Mouse (Mus musculus) regulatory T cell (primary cell): ENCODE results near the gene Lcmt1.

Experiments
- in situ Hi-C: fragments of 300-600 bp; cut with MboI, MseI; formaldehyde crosslinking; loops from one replicate; pipeline ENCODE4 v1.15.1; 2025; ENCODE audit warnings: high pct_unique_total_duplicates

Gene Lcmt1

DNA sequence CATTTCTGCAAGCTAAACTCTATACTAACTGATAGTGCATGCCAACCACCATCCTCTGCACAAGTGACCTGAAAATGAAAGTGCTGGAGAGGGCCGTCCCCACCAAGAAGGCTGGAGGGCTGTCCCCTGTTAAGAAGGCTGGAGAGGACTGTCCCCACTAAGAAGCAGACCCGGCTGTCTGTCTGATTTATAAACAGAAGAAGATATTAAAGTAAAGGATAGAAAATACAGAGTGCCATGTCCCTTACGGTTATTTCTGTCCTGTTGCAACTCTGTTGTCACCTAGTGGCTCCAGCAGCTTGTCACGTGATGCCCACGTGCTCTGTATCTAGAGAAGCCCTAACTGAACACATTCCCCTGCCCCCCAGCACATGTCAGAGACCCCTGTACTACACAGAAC lies 9.4 kb upstream of the Lcmt1 start:
- in situ Hi-C loops: no loop called here

- in situ Hi-C loops: no loop called here
These were observed 8.2 kb upstream of the Lcmt1 start for GRCm38 (mm10) chr7:123361229-123361980.

GRCm38 (mm10) chr7:123362806-123363205 lies 6.8 kb upstream of the Lcmt1 start:
- in situ Hi-C loops: no loop called here

DNA sequence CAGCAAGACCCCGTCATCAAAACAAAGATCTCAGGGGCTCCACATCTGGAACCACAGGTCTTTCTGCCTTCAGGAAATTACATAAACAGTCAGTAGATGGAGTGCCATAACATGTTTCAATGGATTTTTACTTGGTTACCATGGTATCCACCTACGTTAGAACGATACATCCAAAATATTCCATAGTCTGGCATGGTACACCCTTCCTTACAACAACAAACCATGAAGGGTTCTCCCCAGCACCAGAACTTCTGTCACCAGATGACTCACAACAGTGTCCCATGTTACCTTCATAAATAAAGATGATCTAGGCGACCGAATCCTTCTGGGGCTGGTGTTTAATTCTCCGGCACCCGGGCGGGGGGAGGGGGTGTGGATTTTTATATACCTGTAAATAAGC lies 5.6 kb upstream of the Lcmt1 start:
- in situ Hi-C loops: no loop called here

DNA sequence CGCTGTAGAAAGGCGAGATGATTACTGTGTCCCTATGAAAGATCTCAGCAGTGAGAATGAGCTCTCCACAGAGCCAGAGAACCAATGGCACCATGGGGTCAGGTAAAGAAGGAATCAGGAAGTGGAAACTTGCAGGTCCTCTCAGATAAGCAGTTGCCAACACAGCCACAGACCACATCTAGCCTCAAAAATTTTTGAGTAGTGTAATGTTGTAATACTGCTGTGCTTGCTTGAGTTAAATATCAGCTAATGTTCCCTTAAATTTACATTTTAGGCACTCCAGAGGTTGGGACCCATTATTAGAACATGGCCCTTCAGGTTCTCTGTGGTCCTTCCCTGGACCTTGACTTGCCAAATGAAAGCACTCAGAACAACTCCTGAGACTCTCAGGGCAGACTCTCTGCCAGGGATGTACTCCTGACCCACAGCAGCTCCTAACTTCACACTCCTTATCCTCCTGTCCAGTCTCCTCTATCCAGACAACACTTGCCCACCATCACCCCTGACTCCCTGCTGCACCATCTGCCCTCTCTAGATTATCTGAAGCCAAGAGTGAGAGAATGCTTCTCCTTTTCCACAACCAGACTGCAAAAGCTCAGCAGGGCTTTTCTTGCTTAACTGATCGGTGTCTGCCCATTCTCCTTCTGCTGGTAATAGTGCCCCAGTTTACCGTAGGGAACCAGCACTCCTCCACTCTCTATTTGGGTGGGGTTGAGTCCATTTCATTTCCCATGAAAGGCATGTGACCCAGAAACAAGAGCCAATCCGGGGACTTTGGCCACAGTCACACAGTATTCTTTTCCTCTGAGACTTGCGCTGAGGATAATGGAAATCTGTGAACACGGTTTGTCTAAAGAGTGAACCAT lies 3.5 kb upstream of the Lcmt1 start:
- in situ Hi-C loops: no loop called here

GRCm38 (mm10) chr7:123366806-123367205 lies 2.8 kb upstream of the Lcmt1 start:
- in situ Hi-C loops: no loop called here

- in situ Hi-C loops: no loop called here
These were observed 2.1 kb upstream of the Lcmt1 start for GRCm38 (mm10) chr7:123367218-123368150.

DNA sequence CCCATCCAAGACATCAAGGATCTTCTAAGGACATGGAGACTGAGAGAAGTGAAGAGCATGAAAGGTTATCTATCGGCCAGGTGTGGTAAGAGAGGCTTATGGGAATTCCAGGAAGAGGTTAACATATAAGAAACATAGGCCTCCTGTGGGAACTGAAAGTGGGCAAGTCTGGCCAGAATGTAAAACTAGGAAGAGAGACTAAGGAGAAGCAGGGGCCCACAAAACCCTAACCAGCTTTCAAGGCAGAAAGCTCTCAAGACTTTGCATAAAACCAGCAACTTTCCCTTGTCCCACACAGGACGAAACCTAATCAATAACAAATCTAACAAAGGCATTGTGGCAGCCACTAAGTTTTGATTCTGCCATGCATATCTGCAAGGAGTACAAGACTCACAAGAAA lies 1.4 kb upstream of the Lcmt1 start:
- in situ Hi-C loops: no loop called here

GRCm38 (mm10) chr7:123368778-123369746 lies 522 bp upstream of the Lcmt1 start:
- in situ Hi-C loops: no loop called here

DNA sequence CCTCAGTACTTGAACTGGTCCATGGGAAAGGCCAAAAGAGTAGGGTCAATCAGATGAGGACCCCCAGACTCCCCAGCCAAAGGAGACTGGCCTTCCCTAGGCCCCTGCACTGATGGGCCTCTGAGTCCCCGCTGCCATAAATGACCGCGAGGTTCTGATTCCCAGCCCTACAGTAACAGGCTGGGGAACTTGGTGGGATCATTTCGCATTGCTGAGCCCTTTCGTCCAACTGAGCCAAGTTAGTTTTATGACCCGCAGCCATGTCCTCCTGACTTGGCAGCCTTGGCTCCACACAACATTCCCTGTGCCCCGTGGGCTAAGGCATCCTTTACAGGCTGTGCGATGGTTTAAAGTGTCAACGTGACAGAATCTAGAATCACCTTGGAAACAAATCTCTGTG lies 1.1 kb downstream of the Lcmt1 start:
- in situ Hi-C loops: loop anchor here (5.0 kb wide), 1 partner anchor 48 kb away; no protein-coding TSS in a partner anchor

DNA sequence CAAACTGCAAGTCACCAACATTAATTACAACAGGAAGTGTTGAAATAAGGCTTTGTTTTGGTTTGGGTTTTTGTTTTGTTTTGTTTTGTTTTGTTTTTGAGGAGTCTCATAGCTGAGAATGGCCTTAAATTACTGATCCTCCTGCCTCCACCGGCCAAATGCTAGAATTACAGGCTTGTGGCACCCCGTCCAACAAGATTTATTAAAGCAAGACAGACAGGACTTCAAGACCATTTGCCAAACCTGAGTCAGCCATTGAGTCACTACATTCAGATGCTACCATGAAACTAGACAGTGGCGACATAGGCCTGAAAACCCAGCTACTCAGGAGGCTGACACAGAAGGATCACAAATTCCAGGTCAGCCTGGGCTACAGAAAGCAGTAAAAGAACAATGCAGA lies 1.9 kb downstream of the Lcmt1 start:
- in situ Hi-C loops: loop anchor here (5.0 kb wide), 1 partner anchor 49 kb away; no protein-coding TSS in a partner anchor

GRCm38 (mm10) chr7:123377443-123378400 lies 8.1 kb downstream of the Lcmt1 start:
- in situ Hi-C loops: no loop called here

GRCm38 (mm10) chr7:123385693-123386407 lies 16.3 kb downstream of the Lcmt1 start:
- in situ Hi-C loops: no loop called here

- in situ Hi-C loops: no loop called here
These were observed 20.2 kb downstream of the Lcmt1 start for GRCm38 (mm10) chr7:123389686-123390280.

GRCm38 (mm10) chr7:123394271-123394670 lies 24.7 kb downstream of the Lcmt1 start:
- in situ Hi-C loops: no loop called here

- in situ Hi-C loops: no loop called here
These were observed 27.3 kb downstream of the Lcmt1 start for GRCm38 (mm10) chr7:123396900-123397299.

GRCm38 (mm10) chr7:123397369-123397768 lies 27.8 kb downstream of the Lcmt1 start:
- in situ Hi-C loops: no loop called here

DNA sequence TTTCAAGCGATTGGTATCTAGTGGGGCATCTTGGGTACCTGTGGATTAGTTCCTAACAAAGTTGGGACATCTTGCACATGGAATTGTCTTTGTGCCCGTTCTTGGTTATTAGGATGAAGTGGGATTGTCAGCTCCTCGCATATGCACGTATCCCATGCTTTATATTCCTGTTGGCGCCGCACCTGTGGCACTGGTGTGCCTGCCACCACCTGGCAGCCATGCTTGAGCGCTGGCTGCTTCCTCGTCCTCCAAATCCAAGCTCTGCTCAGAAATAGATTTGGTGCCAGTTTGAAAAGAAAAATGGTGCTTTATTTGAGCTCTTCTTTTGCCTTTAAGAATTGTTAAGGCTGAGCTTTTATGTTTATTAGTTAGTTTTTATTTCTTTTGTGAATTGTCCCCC lies 28.3 kb downstream of the Lcmt1 start:
- in situ Hi-C loops: no loop called here
